Mouse (Mus musculus) MEL (cell line): ENCODE data around the gene Wipf1. TPM values are rescaled to one million over a fixed set of nuclear protein-coding genes. Genes with fewer than 3 reads are reported as not detected.

Experiments
- DNase-seq: peaks from one replicate; pipeline ENCODE4 v3.0.0; 2011; ENCODE audit warnings: low read depth, low spot score
- H3K27ac ChIP-seq: 2 replicates; pipeline ENCODE4 v1.5.1; 2012; ENCODE audit warnings: low read depth, mild to moderate bottlenecking, control low read depth, low read length, moderate library complexity; ENCODE audit not compliant: control insufficient read depth
- H3K27me3 ChIP-seq, 2 experiments: fragments of 150-350 bp in 1 of 2; sonication (generic) in 1 of 2; 2 replicates each; pipeline ENCODE4 v1.6.1; 2012; ENCODE audit warnings: low read length in 2 of 2, mild to moderate bottlenecking in 2 of 2, improper control_type of control experiment in 1 of 2, moderate library complexity in 1 of 2; ENCODE audit not compliant: insufficient read depth in 2 of 2, control insufficient read depth in 1 of 2
- H3K36me3 ChIP-seq, 2 experiments: 2 replicates each; pipeline ENCODE4 v1.6.1; 2012 to 2014; ENCODE audit warnings: low read length in 2 of 2, improper control_type of control experiment in 1 of 2, inconsistent platforms in 1 of 2, mild to moderate bottlenecking in 1 of 2; ENCODE audit not compliant: insufficient read depth in 2 of 2, control insufficient read depth in 1 of 2
- H3K4me1 ChIP-seq, 2 experiments: fragments of 150-350 bp in 1 of 2; sonication (generic) in 1 of 2; 2 replicates each; pipeline ENCODE4 v1.6.1; 2012; ENCODE audit warnings: low read length in 2 of 2, improper control_type of control experiment in 1 of 2, mild to moderate bottlenecking in 1 of 2; ENCODE audit not compliant: insufficient read depth in 2 of 2, control insufficient read depth in 1 of 2
- H3K4me3 ChIP-seq, 2 experiments: fragments of 150-350 bp in 1 of 2; sonication (generic) in 1 of 2; 2 replicates each; pipeline ENCODE4 v1.5.1; 2012; ENCODE audit warnings: low read depth in 2 of 2, low read length in 2 of 2, mild to moderate bottlenecking in 2 of 2, moderate library complexity in 2 of 2, control low read depth in 1 of 2, improper control_type of control experiment in 1 of 2; ENCODE audit not compliant: control insufficient read depth in 1 of 2, insufficient read depth in 1 of 2
- H3K79me2 ChIP-seq: 2 replicates; pipeline ENCODE4 v1.6.1; 2012; ENCODE audit warnings: mild to moderate bottlenecking, low read length, moderate library complexity; ENCODE audit not compliant: control insufficient read depth, poor library complexity, insufficient read depth
- H3K9ac ChIP-seq: 2 replicates; pipeline ENCODE4 v1.6.1; 2012; ENCODE audit warnings: low read depth, mild to moderate bottlenecking, control low read depth, low read length, moderate library complexity; ENCODE audit not compliant: control insufficient read depth, poor library complexity, severe bottlenecking
- H3K9me3 ChIP-seq: fragments of 150-350 bp; sonication (generic); replicated peaks from 2 replicates; pipeline ENCODE4 v1.6.1; 2012; ENCODE audit warnings: mild to moderate bottlenecking, low read length, improper control_type of control experiment, moderate library complexity; ENCODE audit not compliant: insufficient read depth
- BHLHE40 ChIP-seq: IDR thresholded peaks from 2 replicates; pipeline ENCODE4 v1.6.1; 2012; ENCODE audit warnings: low read depth, mild to moderate bottlenecking, inconsistent platforms, low read length, improper control_type of control experiment, borderline replicate concordance
- CTCF ChIP-seq, 3 experiments: IDR thresholded peaks in 2 of 3; conservative IDR thresholded peaks in 1 of 3; 2 replicates each; pipeline ENCODE4 v1.5.1; 2011 to 2012; ENCODE audit warnings: low read length in 3 of 3, low read depth in 2 of 3, mild to moderate bottlenecking in 2 of 3, improper control_type of control experiment in 1 of 3, inconsistent platforms in 1 of 3, mixed read lengths in 1 of 3, moderate library complexity in 1 of 3; ENCODE audit not compliant: control insufficient read depth in 1 of 3, insufficient read depth in 1 of 3, poor library complexity in 1 of 3, severe bottlenecking in 1 of 3
- E2F4 ChIP-seq: IDR thresholded peaks from 2 replicates; pipeline ENCODE4 v1.6.1; 2011; ENCODE audit warnings: low read depth, low read length, improper control_type of control experiment, borderline replicate concordance
- ELF1 ChIP-seq: IDR thresholded peaks from 2 replicates; pipeline ENCODE4 v1.6.1; 2014; ENCODE audit warnings: low read depth, mild to moderate bottlenecking, inconsistent platforms, low read length, improper control_type of control experiment, moderate library complexity
- EP300 ChIP-seq, 2 experiments: IDR thresholded peaks; 2 replicates each; pipeline ENCODE4 v1.6.1; 2011; ENCODE audit warnings: improper control_type of control experiment in 2 of 2, low read length in 2 of 2, low read depth in 1 of 2, mild to moderate bottlenecking in 1 of 2
- GABPA ChIP-seq: IDR thresholded peaks from 2 replicates; pipeline ENCODE4 v1.6.1; 2012; ENCODE audit warnings: low read depth, mild to moderate bottlenecking, inconsistent platforms, low read length, improper control_type of control experiment, moderate library complexity
- JUND ChIP-seq: IDR thresholded peaks from 2 replicates; pipeline ENCODE4 v1.6.1; 2011; ENCODE audit warnings: low read depth, mild to moderate bottlenecking, improper control_type of control experiment, low read length
- KAT2A ChIP-seq: conservative IDR thresholded peaks from 2 replicates; pipeline ENCODE4 v1.6.1; 2012; ENCODE audit warnings: low read depth, low read length, improper control_type of control experiment, inconsistent platforms
- MAFK ChIP-seq: IDR thresholded peaks from 2 replicates; pipeline ENCODE4 v1.6.1; 2011; ENCODE audit warnings: low read depth, mild to moderate bottlenecking, low read length, improper control_type of control experiment, borderline replicate concordance
- MEF2A ChIP-seq: IDR thresholded peaks from 2 replicates; pipeline ENCODE4 v1.6.1; 2014; ENCODE audit warnings: low read depth, mild to moderate bottlenecking, inconsistent platforms, low read length, improper control_type of control experiment; ENCODE audit not compliant: poor library complexity, insufficient replicate concordance, severe bottlenecking; ENCODE audit errors: extremely low read depth
- MYB ChIP-seq: IDR thresholded peaks from 2 replicates; pipeline ENCODE4 v1.6.1; 2011; ENCODE audit warnings: mild to moderate bottlenecking, low read depth, low read length, improper control_type of control experiment
- MYC ChIP-seq: IDR thresholded peaks from 2 replicates; pipeline ENCODE4 v1.6.1; 2011; ENCODE audit warnings: low read depth, mild to moderate bottlenecking, low read length, improper control_type of control experiment, moderate library complexity
- NELFE ChIP-seq: IDR thresholded peaks from 2 replicates; pipeline ENCODE4 v1.6.1; 2011; ENCODE audit warnings: low read depth, low read length, improper control_type of control experiment
- NRF1 ChIP-seq: IDR thresholded peaks from 2 replicates; pipeline ENCODE4 v1.6.1; 2014; ENCODE audit warnings: low read depth, mild to moderate bottlenecking, inconsistent platforms, low read length, improper control_type of control experiment, moderate library complexity; ENCODE audit not compliant: poor library complexity, insufficient read depth, severe bottlenecking
- POLR2A ChIP-seq, 2 experiments: IDR thresholded peaks; 2 replicates each; pipeline ENCODE4 v1.6.1; 2011 to 2012; ENCODE audit warnings: low read length in 2 of 2, mild to moderate bottlenecking in 2 of 2, control low read depth in 1 of 2, improper control_type of control experiment in 1 of 2, low read depth in 1 of 2, moderate library complexity in 1 of 2; ENCODE audit not compliant: control insufficient read depth in 1 of 2, insufficient read depth in 1 of 2, poor library complexity in 1 of 2
- POLR2AphosphoS2 ChIP-seq: IDR thresholded peaks from 2 replicates; pipeline ENCODE4 v1.6.1; 2011; ENCODE audit warnings: low read length, improper control_type of control experiment
- RCOR1 ChIP-seq: IDR thresholded peaks from 2 replicates; pipeline ENCODE4 v1.6.1; 2012; ENCODE audit warnings: low read depth, mild to moderate bottlenecking, inconsistent platforms, low read length, improper control_type of control experiment
- SIN3A ChIP-seq: IDR thresholded peaks from 2 replicates; pipeline ENCODE4 v1.6.1; 2012; ENCODE audit warnings: low read length, improper control_type of control experiment, inconsistent platforms
- TAL1 ChIP-seq: IDR thresholded peaks from 2 replicates; pipeline ENCODE4 v1.6.1; 2012; ENCODE audit warnings: mild to moderate bottlenecking, inconsistent platforms, low read length, moderate library complexity, mixed read lengths
- UBTF ChIP-seq: IDR thresholded peaks from 2 replicates; pipeline ENCODE4 v1.6.1; 2012; ENCODE audit warnings: low read depth, mild to moderate bottlenecking, inconsistent platforms, low read length, improper control_type of control experiment, moderate library complexity, borderline replicate concordance; ENCODE audit not compliant: insufficient read depth
- USF1 ChIP-seq: IDR thresholded peaks from 2 replicates; pipeline ENCODE4 v1.6.1; 2014; ENCODE audit warnings: low read depth, mild to moderate bottlenecking, inconsistent platforms, low read length, improper control_type of control experiment, moderate library complexity
- USF2 ChIP-seq, 2 experiments: IDR thresholded peaks; 2 replicates each; pipeline ENCODE4 v1.6.1; 2011 to 2012; ENCODE audit warnings: improper control_type of control experiment in 2 of 2, low read length in 2 of 2, borderline replicate concordance in 1 of 2, inconsistent platforms in 1 of 2, low read depth in 1 of 2, mild to moderate bottlenecking in 1 of 2; ENCODE audit not compliant: insufficient read depth in 1 of 2
- ZC3H11A ChIP-seq: IDR thresholded peaks from 2 replicates; pipeline ENCODE4 v1.6.1; 2012; ENCODE audit warnings: low read depth, mild to moderate bottlenecking, inconsistent platforms, low read length, improper control_type of control experiment
- ZKSCAN1 ChIP-seq: IDR thresholded peaks from 2 replicates; pipeline ENCODE4 v1.6.1; 2012; ENCODE audit warnings: low read depth, mild to moderate bottlenecking, inconsistent platforms, low read length, improper control_type of control experiment, moderate library complexity
- ZNF384 ChIP-seq: IDR thresholded peaks from 2 replicates; pipeline ENCODE4 v1.6.1; 2012; ENCODE audit warnings: low read depth, mild to moderate bottlenecking, inconsistent platforms, low read length, improper control_type of control experiment
- polyA plus RNA-seq, 2 experiments: library from polyadenylated mRNA; stranded (reverse) in 1 of 2; unstranded in 1 of 2; fragments of >175 nt in 1 of 2; fragments of >200 nt in 1 of 2; gene quantifications; 2 replicates each; pipeline versions ENCODE4 v1.2.1 to v1.2.4; 2012; ENCODE audit warnings: low replicate concordance in 2 of 2, low read depth in 1 of 2; ENCODE audit not compliant: insufficient read length in 2 of 2, insufficient read depth in 1 of 2, missing spikeins in 1 of 2
- total RNA-seq: library from RNA; depleted of rRNA; stranded (reverse); fragments of 300-350 nt; gene quantifications from 2 replicates; pipeline ENCODE4 v1.2.3, GENCODE M21; 2012

Wipf1 gene
- total and polyA plus RNA-seq, 3 experiments: 5.2 to 83.9 (median 27.1) TPM

GRCm38 (mm10) chr2:73395516-73395915 is 134.0 kb downstream of the Wipf1 start:
- H3K36me3 ChIP-seq: no peaks in the 10 kb centered on the region
- no peaks in the 10 kb centered on the region for H3K9me3 ChIP-seq
- H3K27ac ChIP-seq: no peak overlapping the region
- TF ChIP-seq ZKSCAN1 (no peak), MEF2A (no peak), BHLHE40 (no peak), ZC3H11A (no peak), E2F4 (no peak), ELF1 (no peak), KAT2A (no peak), SIN3A (no peak), GABPA (no peak), NRF1 (no peak), POLR2AphosphoS2 (no peak), POLR2A (IDR thresholded peaks at IDR 0.05; ENCODE audit: control insufficient read depth in 1 of 2, insufficient read depth in 1 of 2, low read depth in 1 of 2, low read length in 2 of 2, poor library complexity in 1 of 2) (no peak)
- H3K9ac ChIP-seq: no peak overlapping the region
- H3K4me1 ChIP-seq: no peaks in the 10 kb centered on the region
- H3K4me3 ChIP-seq: no peak overlapping the region
- H3K79me2 ChIP-seq: no peaks in the 10 kb centered on the region
- H3K27me3 ChIP-seq: no peaks in the 10 kb centered on the region; a peak in 2 of 4 replicates
- no peak for DNase-seq

GRCm38 (mm10) chr2:73394476-73394875 is 135.1 kb downstream of the Wipf1 start:
- H3K36me3 ChIP-seq: no peaks in the 10 kb centered on the region
- no peak for DNase-seq
- H3K27me3 ChIP-seq: no peaks in the 10 kb centered on the region; a peak in 1 of 4 replicates

More at GRCm38 (mm10) chr2:73394476-73394875, 135.1 kb downstream of the Wipf1 start:
- Histone ChIP-seq H3K9me3 (no peaks in the 10 kb centered on the region), H3K4me1 (no peaks in the 10 kb centered on the region), H3K4me3 (no peak overlapping the region), H3K9ac (no peak overlapping the region), H3K27ac (no peak overlapping the region), H3K79me2 (no peaks in the 10 kb centered on the region)
- TF ChIP-seq UBTF: no peak
- TF ChIP-seq ZNF384: no peak
- no peak for TF ChIP-seq CTCF (IDR thresholded peaks at IDR 0.05 in 2 of 3, conservative IDR thresholded peaks at IDR 0.05 in 1 of 3; ENCODE audit: control insufficient read depth in 1 of 3, insufficient read depth in 1 of 3, low read depth in 2 of 3, low read length in 3 of 3, poor library complexity in 1 of 3, severe bottlenecking in 1 of 3)
- no peak for TF ChIP-seq MYB
- no peak for TF ChIP-seq NELFE
- no peak for TF ChIP-seq POLR2A (IDR thresholded peaks at IDR 0.05; ENCODE audit: control insufficient read depth in 1 of 2, insufficient read depth in 1 of 2, low read depth in 1 of 2, low read length in 2 of 2, poor library complexity in 1 of 2)
- TF ChIP-seq NRF1: no peak
- TF ChIP-seq MAFK: no peak
- TF ChIP-seq USF2 (IDR thresholded peaks at IDR 0.05; ENCODE audit: borderline replicate concordance in 1 of 2, insufficient read depth in 1 of 2, low read depth in 1 of 2, low read length in 2 of 2): no peak
- TF ChIP-seq TAL1: no peak
- TF ChIP-seq ELF1: no peak
- TF ChIP-seq EP300 (IDR thresholded peaks at IDR 0.05; ENCODE audit: low read depth in 1 of 2, low read length in 2 of 2): no peak
- no peak for TF ChIP-seq MYC
- TF ChIP-seq RCOR1: no peak
- no peak for TF ChIP-seq USF1
- TF ChIP-seq BHLHE40: no peak
- no peak for TF ChIP-seq ZC3H11A
- no peak for TF ChIP-seq JUND
